Mouse (Mus musculus) liver, embryonic 14.5 days (tissue): ENCODE measurements at regions not wholly inside any gene's neighbourhood (a gene's known extent, or its start where the extent isn't known, plus 50 kb on each side); places are given as distances from the start of the nearest gene placed in this dataset.

ENCODE experiments used
- CTCF ChIP-seq: IDR thresholded peaks from 2 replicates; pipeline ENCODE4 v1.5.1; 2016; ENCODE audit warnings: antibody characterized with exemption, low read depth, control low read depth
- EP300 ChIP-seq: IDR thresholded peaks from 2 replicates; pipeline ENCODE4 v1.6.1; 2016; ENCODE audit warnings: antibody characterized with exemption, low read depth

DNA sequence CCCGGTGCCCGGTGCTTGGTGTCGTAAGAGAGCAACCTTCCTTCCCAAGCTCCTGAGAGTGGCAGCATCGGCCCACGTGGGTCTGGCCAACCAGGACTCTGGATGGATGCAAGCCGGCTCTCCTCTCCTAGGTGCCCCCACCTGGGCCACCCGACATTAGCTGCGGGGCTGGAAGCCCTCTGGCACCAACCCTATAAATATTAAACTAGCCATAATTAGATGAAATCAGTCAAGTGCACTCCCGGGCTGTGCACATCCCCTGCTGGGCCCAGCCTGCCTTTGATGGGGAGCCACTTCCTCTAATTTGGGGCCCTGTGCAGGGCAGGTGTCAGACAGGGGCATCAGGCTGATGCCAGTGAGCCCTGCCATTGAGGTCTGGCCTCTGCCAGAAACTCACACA, 130.8 kb downstream of the Cryba4 start:
- TF ChIP-seq CTCF: no peak
- no peak for TF ChIP-seq EP300
